Mouse (Mus musculus) midbrain, embryonic 12.5 days (tissue): Measurements from ENCODE around the gene Parm1. TPM values are rescaled to one million over a fixed set of nuclear protein-coding genes. Genes with fewer than 3 reads are reported as not detected.

Experiments
- ATAC-seq: fragments of 200-750 bp; cut with Nextera tagmentation; 2 replicates; pipeline ENCODE4 v1.8.0; 2017; ENCODE audit warnings: low read depth, moderate TSS enrichment, moderate library complexity; ENCODE audit not compliant: low FRiP score
- H3K27ac ChIP-seq: fragments of 300-500 bp; sonication (generic); replicated peaks from 2 replicates; pipeline ENCODE4 v1.5.1; 2016; ENCODE audit warnings: mild to moderate bottlenecking
- H3K27me3 ChIP-seq: fragments of 300-500 bp; sonication (generic); 2 replicates; pipeline ENCODE4 v1.6.1; 2016; ENCODE audit warnings: mild to moderate bottlenecking
- H3K36me3 ChIP-seq: fragments of 300-500 bp; sonication (generic); 2 replicates; pipeline ENCODE4 v1.6.1; 2016
- H3K4me1 ChIP-seq: fragments of 300-500 bp; sonication (generic); 2 replicates; pipeline ENCODE4 v1.6.1; 2016
- H3K4me2 ChIP-seq: fragments of 300-500 bp; sonication (generic); replicated peaks from 2 replicates; pipeline ENCODE4 v1.6.1; 2016; ENCODE audit warnings: mild to moderate bottlenecking, moderate library complexity
- H3K4me3 ChIP-seq: fragments of 300-500 bp; sonication (generic); 2 replicates; pipeline ENCODE4 v1.5.1; 2016; ENCODE audit warnings: mild to moderate bottlenecking
- H3K9ac ChIP-seq: fragments of 300-500 bp; sonication (generic); replicated peaks from 2 replicates; pipeline ENCODE4 v1.6.1; 2016; ENCODE audit warnings: mild to moderate bottlenecking, moderate library complexity
- H3K9me3 ChIP-seq: fragments of 300-500 bp; sonication (generic); 2 replicates; pipeline ENCODE4 v1.6.1; 2016; ENCODE audit warnings: mild to moderate bottlenecking
- WGBS: fragments of 180-500 bp; shearing (Covaris S2); methylation state at CpG from one replicate; pipeline ENCODE4 v1.1.7; 2016; 5-methylcytosine and 5-hydroxymethylcytosine counted together
- polyA plus RNA-seq: library from polyadenylated mRNA; unstranded; fragments of >200 nt; fragmentation: Nextera tagmentation; extraction: Ambion mirVana; gene quantifications from 2 replicates; pipeline ENCODE4 v1.2.1, GENCODE M21; 2016

Gene Parm1
- polyA plus RNA-seq, 1 experiment from 2014 or later = 10.7 TPM

DNA sequence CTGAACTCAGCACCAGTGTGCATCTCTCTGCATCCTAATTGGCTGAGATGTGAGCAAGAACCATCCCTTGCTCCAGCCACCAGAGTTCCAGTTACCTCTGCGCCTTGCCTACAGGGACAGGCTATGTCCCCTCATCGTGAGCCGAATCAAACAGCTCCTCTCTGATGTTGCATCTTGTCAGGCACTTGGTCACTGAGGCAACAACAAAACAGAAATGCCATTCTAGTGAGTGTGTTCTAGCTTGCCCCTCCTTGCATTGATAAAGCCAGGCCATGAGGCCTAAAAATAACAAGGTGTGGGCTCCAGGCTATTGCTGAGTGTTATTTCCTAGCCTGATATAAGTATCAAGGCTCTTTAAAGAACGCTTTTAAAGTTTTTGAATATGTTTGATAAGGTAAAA lies 64.4 kb downstream of the Parm1 start:
- no peaks in the 10 kb centered on the region for H3K4me1 ChIP-seq
- 87% methylated on average over 4 of the region's 4 CpGs for WGBS
- no peak overlapping the region for H3K4me3 ChIP-seq
- no peak overlapping the region for H3K27ac ChIP-seq
- H3K9me3 ChIP-seq = no peaks in the 10 kb centered on the region
- H3K9ac ChIP-seq = no peak overlapping the region
- H3K27me3 ChIP-seq = no peaks in the 10 kb centered on the region
- no peak for ATAC-seq
- H3K4me2 ChIP-seq = no peak overlapping the region
- H3K36me3 ChIP-seq = no peaks in the 10 kb centered on the region

DNA sequence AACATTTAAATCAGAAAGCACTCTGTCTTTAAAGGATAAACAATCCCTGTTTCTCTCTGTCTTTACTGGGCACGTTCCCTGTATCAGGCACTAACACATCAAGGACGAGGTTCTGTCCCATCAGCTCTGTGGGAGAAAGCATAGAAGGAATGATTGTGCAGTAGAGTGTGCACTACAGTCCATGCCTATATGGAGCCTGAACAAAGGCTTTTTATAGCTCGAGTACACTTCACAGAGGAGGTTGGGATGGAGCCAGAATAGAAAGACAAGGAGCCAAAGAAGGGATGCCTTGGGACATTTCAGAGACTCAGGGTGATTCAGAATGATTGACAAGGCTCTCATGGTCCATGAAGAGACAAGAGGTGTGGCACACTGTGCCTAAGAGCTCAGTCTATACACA lies 68.8 kb downstream of the Parm1 start:
- H3K9ac ChIP-seq = no peak overlapping the region
- no peaks in the 10 kb centered on the region for H3K36me3 ChIP-seq
- no peaks in the 10 kb centered on the region for H3K9me3 ChIP-seq
- H3K4me2 ChIP-seq = no peak overlapping the region
- 55% methylated on average over 3 of the region's 3 CpGs for WGBS
- no peak overlapping the region for H3K4me3 ChIP-seq
- no peaks in the 10 kb centered on the region for H3K4me1 ChIP-seq
- ATAC-seq = no peak
- H3K27me3 ChIP-seq = no peaks in the 10 kb centered on the region
- H3K27ac ChIP-seq = no peak overlapping the region

DNA sequence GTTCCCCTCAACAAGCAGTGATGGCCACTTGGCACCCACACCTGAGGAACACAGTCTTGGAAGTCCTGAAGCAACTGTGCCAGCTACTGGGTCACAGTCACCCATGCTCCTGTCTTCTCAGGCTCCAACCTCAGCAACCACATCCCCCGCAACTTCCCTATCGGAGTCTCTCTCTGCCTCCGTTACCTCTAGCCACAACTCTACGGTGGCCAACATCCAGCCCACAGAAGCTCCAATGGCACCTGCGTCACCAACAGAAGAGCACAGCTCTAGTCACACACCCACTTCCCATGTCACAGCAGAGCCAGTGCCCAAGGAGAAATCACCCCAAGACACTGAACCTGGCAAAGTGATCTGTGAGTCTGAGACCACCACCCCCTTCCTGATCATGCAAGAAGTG lies 76.7 kb downstream of the Parm1 start:
- Histone ChIP-seq H3K4me1 (no peaks in the 10 kb centered on the region), H3K4me3 (no peak overlapping the region), H3K27ac (no peak overlapping the region), H3K9ac (no peak overlapping the region), H3K9me3 (no peaks in the 10 kb centered on the region), H3K36me3 (no peaks in the 10 kb centered on the region), H3K27me3 (no peaks in the 10 kb centered on the region), H3K4me2 (no peak overlapping the region)
- WGBS = 94% methylated on average over 5 of the region's 5 CpGs
- ATAC-seq = no peak

DNA sequence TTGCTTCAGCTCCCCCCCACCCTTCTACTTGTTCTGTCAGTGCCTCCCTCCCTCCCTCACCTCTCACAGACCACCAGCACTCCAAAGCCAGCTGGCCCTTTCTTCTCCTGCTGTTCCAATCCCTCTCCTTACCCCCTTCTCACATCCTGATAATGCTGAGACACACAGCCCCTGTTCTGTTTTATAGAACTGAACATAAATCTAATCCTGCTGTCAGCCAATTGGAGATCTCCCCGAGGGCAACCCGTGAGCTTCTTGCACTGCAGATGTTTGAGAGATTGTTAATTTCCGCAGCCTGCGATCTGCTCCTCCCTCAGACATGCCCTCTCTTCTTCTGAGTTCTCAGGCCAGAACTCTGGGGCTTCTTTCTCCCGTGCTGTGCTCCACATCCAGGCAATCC lies 79.8 kb downstream of the Parm1 start:
- Histone ChIP-seq H3K4me2 (no peak overlapping the region), H3K9me3 (no peaks in the 10 kb centered on the region), H3K4me1 (no peaks in the 10 kb centered on the region), H3K36me3 (no peaks in the 10 kb centered on the region), H3K4me3 (no peak overlapping the region), H3K27me3 (no peaks in the 10 kb centered on the region), H3K27ac (no peak overlapping the region), H3K9ac (no peak overlapping the region)
- no peak for ATAC-seq
- WGBS = 59% methylated on average over 5 of the region's 5 CpGs

DNA sequence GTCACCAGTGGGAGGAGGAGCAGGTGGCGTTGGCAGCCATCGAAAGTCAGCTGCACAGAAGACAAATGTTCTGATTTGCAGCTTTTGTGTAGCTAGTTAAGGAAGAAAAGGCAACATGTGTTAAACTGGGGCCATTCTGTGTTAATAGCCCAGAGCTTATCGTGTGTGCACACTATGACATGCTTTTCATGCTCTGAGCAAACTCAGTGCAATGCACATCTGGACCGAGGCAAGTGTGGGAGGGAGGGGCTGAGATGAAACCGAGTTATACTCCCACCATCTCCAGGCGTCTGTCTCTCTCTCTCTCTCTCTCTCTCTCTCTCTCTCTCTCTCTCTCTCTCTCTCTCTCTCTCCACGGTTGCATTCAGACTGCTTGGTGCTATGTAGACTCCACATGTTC lies 82.4 kb downstream of the Parm1 start:
- Histone ChIP-seq H3K4me2 (no peak overlapping the region), H3K4me1 (no peaks in the 10 kb centered on the region), H3K27me3 (no peaks in the 10 kb centered on the region), H3K9ac (no peak overlapping the region), H3K36me3 (no peaks in the 10 kb centered on the region), H3K27ac (no peak overlapping the region), H3K9me3 (no peaks in the 10 kb centered on the region), H3K4me3 (no peak overlapping the region)
- no peak for ATAC-seq
- 71% methylated on average over 7 of the region's 7 CpGs for WGBS

DNA sequence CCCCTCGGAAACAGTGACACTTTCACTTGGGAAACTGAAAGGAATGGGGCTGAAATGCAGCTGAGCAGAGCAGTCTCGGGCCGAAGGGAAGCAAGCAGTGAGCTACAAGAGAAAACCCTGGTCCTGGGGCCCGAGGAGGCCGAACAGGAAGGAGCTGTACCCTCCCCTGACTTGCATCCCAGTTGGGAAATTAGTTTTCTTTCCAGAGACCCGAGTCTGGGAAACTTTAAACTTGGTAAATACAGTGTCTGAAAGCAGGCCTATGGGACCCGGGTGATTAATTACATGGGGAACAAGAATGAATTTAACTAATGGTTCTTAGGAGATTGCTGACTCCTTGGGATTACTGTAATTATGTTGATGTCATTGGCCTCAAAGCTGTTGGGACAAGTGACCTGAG lies 85.9 kb downstream of the Parm1 start:
- H3K9ac ChIP-seq = no peak overlapping the region
- no peak for ATAC-seq
- no peak overlapping the region for H3K4me3 ChIP-seq
- no peak overlapping the region for H3K27ac ChIP-seq
- no peaks in the 10 kb centered on the region for H3K4me1 ChIP-seq
- H3K9me3 ChIP-seq = no peaks in the 10 kb centered on the region
- H3K27me3 ChIP-seq = no peaks in the 10 kb centered on the region
- H3K4me2 ChIP-seq = no peak overlapping the region
- WGBS = 83% methylated on average over 7 of the region's 7 CpGs
- no peaks in the 10 kb centered on the region for H3K36me3 ChIP-seq

DNA sequence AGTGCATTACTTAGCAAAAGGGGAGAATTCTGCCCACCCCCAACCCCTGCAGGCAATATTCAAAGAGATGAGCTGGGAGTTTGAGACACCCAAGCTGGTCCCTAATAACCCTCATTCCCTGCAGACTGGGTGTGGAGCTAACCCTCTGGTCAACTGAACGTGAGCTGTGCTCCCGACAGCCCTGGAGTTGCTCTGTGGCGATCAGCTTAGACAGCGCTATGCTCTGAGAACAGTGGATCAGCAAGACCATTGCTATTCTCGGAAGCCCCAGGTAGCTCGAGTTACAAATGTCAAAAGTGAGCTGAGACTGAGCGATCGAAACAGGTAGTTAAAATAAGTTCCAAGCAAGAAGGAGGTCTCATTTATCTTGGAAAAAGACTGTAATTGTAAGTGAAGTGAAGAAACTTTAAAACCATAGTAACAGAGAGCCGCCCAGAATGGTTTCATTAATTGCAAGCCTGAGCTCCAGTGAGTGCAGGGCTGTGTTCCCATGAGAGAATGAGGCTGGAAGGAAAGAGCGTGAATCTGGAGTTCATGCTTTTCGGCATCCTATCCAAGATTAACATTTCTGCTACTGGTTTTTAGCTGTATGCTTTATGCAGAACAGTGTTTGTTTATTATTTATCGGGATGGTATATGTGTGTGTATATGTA lies 86.5 kb downstream of the Parm1 start:
- Histone ChIP-seq H3K4me2 (no peak overlapping the region), H3K4me3 (no peak overlapping the region), H3K36me3 (no peaks in the 10 kb centered on the region), H3K27me3 (no peaks in the 10 kb centered on the region), H3K9ac (no peak overlapping the region), H3K4me1 (no peaks in the 10 kb centered on the region), H3K27ac (no peak overlapping the region), H3K9me3 (no peaks in the 10 kb centered on the region)
- no peak for ATAC-seq
- 69% methylated on average over 12 of the region's 12 CpGs for WGBS

DNA sequence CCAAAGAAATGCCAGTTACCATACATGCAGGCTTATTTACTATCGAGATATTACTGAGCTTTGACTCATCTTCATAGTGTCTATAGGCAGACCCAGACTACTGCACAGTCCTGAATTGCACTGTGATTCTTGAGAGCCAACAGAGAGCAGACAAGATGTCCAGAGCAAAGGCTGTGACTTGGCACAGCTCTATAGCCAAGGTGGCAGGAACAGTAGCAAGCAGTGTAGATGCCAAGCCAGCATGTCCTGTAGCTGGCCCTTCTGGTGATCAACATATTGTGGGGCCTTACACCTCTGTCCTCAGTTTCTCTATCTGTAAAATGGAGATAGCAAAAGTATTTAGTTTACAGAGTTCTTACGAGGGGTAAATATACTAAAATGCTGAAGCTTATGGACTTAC lies 89.8 kb downstream of the Parm1 start:
- WGBS = 92% methylated on average over 2 of the region's 2 CpGs
- no peaks in the 10 kb centered on the region for H3K4me1 ChIP-seq
- no peak overlapping the region for H3K9ac ChIP-seq
- H3K27me3 ChIP-seq = no peaks in the 10 kb centered on the region
- no peak for ATAC-seq
- H3K36me3 ChIP-seq = no peaks in the 10 kb centered on the region
- H3K27ac ChIP-seq = no peak overlapping the region
- H3K4me2 ChIP-seq = no peak overlapping the region
- H3K9me3 ChIP-seq = no peaks in the 10 kb centered on the region
- H3K4me3 ChIP-seq = no peak overlapping the region

DNA sequence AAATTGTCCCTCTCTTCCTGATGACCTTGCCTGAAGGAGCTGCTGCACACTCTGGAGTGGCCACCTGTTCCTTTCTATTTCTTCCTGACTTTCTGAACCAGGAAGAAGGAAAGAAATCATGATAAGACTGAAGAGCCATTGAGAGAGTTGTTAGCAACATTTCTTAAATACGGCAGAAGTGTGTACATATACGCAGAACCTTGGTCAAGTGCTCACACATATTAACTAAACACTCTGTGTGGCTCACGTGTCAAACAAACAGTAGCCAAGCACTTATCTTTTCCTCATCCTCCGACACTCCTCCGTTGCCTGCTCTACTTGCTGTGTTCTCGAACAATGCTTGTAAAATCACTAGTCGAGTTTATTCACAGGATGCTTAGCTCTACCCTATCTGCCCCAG lies 90.4 kb downstream of the Parm1 start:
- Histone ChIP-seq H3K36me3 (no peaks in the 10 kb centered on the region), H3K27ac (no peak overlapping the region), H3K4me3 (no peak overlapping the region), H3K9ac (no peak overlapping the region), H3K9me3 (no peaks in the 10 kb centered on the region), H3K27me3 (no peaks in the 10 kb centered on the region), H3K4me2 (no peak overlapping the region), H3K4me1 (no peaks in the 10 kb centered on the region)
- ATAC-seq = no peak
- 89% methylated on average over 7 of the region's 7 CpGs for WGBS

DNA sequence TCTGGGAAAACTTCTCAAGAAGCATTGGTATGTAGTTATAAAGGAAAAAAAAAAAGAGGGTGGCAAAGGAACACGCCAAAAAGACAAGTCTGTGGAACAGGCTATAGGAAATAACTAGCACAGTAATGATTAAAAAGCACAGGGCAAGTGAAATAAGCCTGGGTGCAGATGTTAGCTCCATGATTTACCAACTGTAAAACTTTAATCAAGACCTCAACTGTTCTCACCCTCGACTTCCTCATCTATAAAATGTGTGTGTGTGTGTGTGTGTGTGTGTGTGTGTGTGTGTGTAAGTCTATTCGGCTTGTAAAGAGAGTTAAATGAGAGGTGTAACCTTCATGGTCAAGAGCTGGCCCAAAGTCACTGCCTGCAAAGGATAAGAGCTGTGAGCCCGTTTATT lies 91.6 kb downstream of the Parm1 start:
- Histone ChIP-seq H3K36me3 (no peaks in the 10 kb centered on the region), H3K27me3 (no peaks in the 10 kb centered on the region), H3K4me3 (no peak overlapping the region), H3K9ac (no peak overlapping the region), H3K27ac (no peak overlapping the region), H3K4me2 (no peak overlapping the region), H3K4me1 (no peaks in the 10 kb centered on the region), H3K9me3 (no peaks in the 10 kb centered on the region)
- 83% methylated on average over 4 of the region's 4 CpGs for WGBS
- ATAC-seq = no peak

DNA sequence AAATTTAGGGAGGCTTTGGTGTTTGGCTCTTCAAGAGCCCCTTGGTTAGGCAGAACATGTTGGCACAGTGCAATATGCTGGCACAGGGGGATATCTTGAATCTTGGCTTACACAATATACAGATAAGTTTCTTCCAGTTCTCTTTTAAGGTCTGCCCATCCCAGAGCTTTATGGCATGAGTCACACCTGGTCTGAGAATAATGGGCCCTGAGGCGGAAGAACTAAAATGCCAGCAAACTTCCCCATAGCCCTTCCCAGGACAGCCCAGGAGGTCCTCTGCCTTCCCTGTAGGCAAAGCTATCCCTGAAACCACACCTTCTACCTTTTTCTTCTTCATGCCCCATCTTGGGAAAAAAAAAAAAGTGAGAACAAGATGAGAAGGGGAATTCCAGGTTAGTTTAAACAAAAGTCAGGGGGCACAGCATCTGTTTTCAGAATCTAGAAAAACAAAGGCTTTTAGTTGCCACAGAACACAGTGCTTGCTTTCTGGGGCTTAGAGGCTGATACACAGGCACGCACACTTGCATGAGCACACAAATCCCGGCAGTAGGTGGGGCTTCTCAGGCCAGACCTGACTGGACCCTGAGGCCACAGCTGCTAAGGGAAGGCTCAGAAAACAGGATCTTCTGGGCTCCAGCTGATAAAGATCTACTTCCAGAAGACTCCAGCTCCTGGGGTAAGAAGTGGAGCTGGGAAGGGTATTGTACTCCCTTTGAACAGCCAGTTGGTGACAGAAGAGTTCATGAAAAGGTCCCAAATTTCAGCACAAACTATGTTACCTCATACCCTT lies 92.3 kb downstream of the Parm1 start:
- no peak for ATAC-seq
- 76% methylated on average over 3 of the region's 3 CpGs for WGBS

DNA sequence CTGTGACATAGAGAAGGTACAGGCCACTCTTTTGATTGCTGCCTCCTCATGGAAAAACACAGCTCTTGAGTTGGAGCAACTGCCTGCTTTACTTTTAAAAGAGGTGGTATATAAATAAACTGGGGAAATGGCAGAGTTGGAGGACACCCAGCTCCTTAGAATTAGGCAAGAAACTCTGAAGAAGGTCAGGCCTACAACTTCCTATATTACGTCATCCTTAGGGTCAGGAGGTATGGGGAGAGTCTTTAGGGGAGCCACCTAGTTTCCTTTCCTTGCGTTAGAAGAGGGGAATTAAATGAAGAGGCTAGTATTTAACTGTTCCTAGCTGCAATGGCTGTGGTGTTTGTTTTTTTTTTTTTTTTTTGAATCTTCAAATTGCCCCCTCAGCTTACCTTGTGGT lies 93.1 kb downstream of the Parm1 start:
- H3K27me3 ChIP-seq = no peaks in the 10 kb centered on the region
- H3K9me3 ChIP-seq = no peaks in the 10 kb centered on the region
- H3K36me3 ChIP-seq = no peaks in the 10 kb centered on the region
- H3K27ac ChIP-seq = no peak overlapping the region
- ATAC-seq = no peak
- no peaks in the 10 kb centered on the region for H3K4me1 ChIP-seq
- no peak overlapping the region for H3K9ac ChIP-seq
- H3K4me2 ChIP-seq = no peak overlapping the region
- WGBS = 93% methylated on average over 2 of the region's 2 CpGs
- H3K4me3 ChIP-seq = no peak overlapping the region

More for the DNA sequence above, 92.3 kb downstream of the Parm1 start:
- H3K9ac ChIP-seq = no peak overlapping the region
- no peak overlapping the region for H3K4me2 ChIP-seq
- no peaks in the 10 kb centered on the region for H3K36me3 ChIP-seq
- no peak overlapping the region for H3K27ac ChIP-seq
- no peak overlapping the region for H3K4me3 ChIP-seq
- no peaks in the 10 kb centered on the region for H3K4me1 ChIP-seq
- no peaks in the 10 kb centered on the region for H3K27me3 ChIP-seq
- H3K9me3 ChIP-seq = no peaks in the 10 kb centered on the region

DNA sequence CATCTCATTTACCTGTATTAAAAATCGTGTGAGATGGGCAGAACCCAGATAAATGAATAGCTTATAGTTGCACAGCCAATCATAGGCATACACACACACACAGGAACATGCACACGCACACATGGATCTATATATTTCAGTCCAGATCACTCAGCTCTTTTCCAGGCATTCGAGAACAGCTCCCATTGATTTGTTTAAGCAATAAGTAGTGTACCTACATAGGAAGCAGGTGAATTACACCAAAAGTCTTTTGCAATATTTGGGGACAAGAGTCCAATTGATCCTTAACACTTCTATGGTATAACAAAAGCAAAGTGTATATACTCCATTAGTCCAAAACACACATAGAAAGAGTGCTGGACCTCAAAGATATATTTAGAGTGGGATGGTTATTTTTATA lies 94.2 kb downstream of the Parm1 start:
- no peak overlapping the region for H3K4me3 ChIP-seq
- no peaks in the 10 kb centered on the region for H3K36me3 ChIP-seq
- no peaks in the 10 kb centered on the region for H3K27me3 ChIP-seq
- H3K9me3 ChIP-seq = no peaks in the 10 kb centered on the region
- H3K27ac ChIP-seq = no peak overlapping the region
- H3K4me1 ChIP-seq = no peaks in the 10 kb centered on the region
- H3K9ac ChIP-seq = no peak overlapping the region
- WGBS = 88% methylated on average over 3 of the region's 3 CpGs
- no peak for ATAC-seq
- H3K4me2 ChIP-seq = no peak overlapping the region
